Mouse (Mus musculus) lung, embryonic 15.5 days (tissue): Measurements from ENCODE around the gene Pias4. TPM values are rescaled to one million over a fixed set of nuclear protein-coding genes. Genes with fewer than 3 reads are reported as not detected.

Experiments
- ATAC-seq: fragments of 200-750 bp; cut with Nextera tagmentation; 2 replicates; pipeline ENCODE4 v1.8.0; 2017; ENCODE audit warnings: moderate number of reproducible peaks, borderline replicate concordance; ENCODE audit not compliant: low FRiP score, low TSS enrichment; ENCODE audit errors: extremely low read depth
- H3K27ac ChIP-seq: fragments of 300-500 bp; sonication (generic); 2 replicates; pipeline ENCODE4 v1.5.1; 2015; ENCODE audit warnings: moderate library complexity, mild to moderate bottlenecking, inconsistent platforms
- H3K27me3 ChIP-seq: fragments of 300-500 bp; sonication (generic); 2 replicates; pipeline ENCODE4 v1.6.1; 2015; ENCODE audit warnings: inconsistent platforms
- H3K36me3 ChIP-seq: fragments of 300-500 bp; sonication (generic); 2 replicates; pipeline ENCODE4 v1.6.1; 2015; ENCODE audit warnings: inconsistent platforms
- H3K4me1 ChIP-seq: fragments of 300-500 bp; sonication (generic); 2 replicates; pipeline ENCODE4 v1.6.1; 2015; ENCODE audit warnings: inconsistent platforms
- H3K4me2 ChIP-seq: fragments of 300-500 bp; sonication (generic); 2 replicates; pipeline ENCODE4 v1.6.1; 2015; ENCODE audit warnings: inconsistent platforms, mild to moderate bottlenecking, moderate library complexity
- H3K4me3 ChIP-seq: fragments of 300-500 bp; sonication (generic); 2 replicates; pipeline ENCODE4 v1.5.1; 2015; ENCODE audit warnings: mild to moderate bottlenecking, inconsistent platforms
- H3K9ac ChIP-seq: fragments of 300-500 bp; sonication (generic); 2 replicates; pipeline ENCODE4 v1.6.1; 2015; ENCODE audit warnings: inconsistent platforms
- H3K9me3 ChIP-seq: fragments of 300-500 bp; sonication (generic); 2 replicates; pipeline ENCODE4 v1.6.1; 2016; ENCODE audit warnings: inconsistent platforms
- WGBS: fragments of 180-500 bp; shearing (Covaris S2); methylation state at CpG from one replicate; pipeline ENCODE4 v1.1.7; 2015; 5-methylcytosine and 5-hydroxymethylcytosine counted together
- microRNA-seq: library from miRNA; unstranded; fragments of <30 nt; microRNA quantifications from one replicate; pipeline ENCODE4, GENCODE M21; 2016
- polyA plus RNA-seq: library from polyadenylated mRNA; unstranded; fragments of >200 nt; fragmentation: Nextera tagmentation; extraction: Ambion mirVana; gene quantifications from 2 replicates; pipeline ENCODE4 v1.2.1, GENCODE M21; 2015

Gene Pias4
- polyA plus RNA-seq, 1 experiment from 2014 or later, result 47.5 TPM

DNA sequence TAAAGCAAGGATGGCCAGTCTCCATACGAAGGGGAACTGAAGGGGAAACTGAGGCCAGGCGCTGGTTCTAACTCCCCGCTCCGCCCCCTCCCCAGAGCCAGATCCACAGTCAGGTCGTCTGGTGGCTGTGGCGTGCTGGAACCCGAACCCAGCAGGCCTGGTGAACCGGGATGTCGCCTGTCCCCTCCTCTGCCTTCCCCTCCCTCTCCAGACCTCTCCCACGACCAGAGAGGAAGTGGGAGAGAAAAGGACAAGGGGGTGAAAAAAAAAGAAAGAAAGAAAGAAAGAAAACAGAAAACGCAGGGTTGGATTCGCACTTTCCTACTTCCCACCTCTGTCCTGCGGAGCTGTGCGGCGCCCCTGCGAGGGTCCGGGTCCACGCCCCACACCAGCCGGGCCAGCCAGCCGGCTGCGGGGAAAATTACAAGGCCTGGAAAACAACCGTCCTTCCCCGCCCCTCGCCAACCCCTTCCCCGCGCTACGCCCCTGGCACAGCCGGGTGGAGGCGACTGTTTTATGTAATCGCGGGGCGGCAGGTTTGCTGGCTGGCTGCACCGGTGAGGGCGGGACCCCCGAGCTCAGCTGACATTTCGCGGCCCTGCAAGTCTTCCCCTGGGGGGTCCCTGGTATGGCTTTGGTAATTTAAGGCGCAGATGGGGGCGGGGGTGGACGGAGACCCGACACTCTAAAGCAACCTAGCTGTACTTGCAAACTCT is 32.6 kb downstream of the Pias4 start, which contains the start of gene Zbtb7a:
Gene Zbtb7a (plus strand): TSS at position 255 of the 716 bp plus-strand sequence.
- peak within 1 kb of the TSS; percentile 99 for H3K27ac ChIP-seq
- ATAC-seq, result no peak
- peak within 1 kb of the TSS; percentile 81 for H3K4me3 ChIP-seq
- H3K36me3 ChIP-seq, result no peaks in the 10 kb centered on the region
- no peaks in the 10 kb centered on the region for H3K9me3 ChIP-seq
- H3K4me2 ChIP-seq, result peak within 1 kb of the TSS; percentile 98
- H3K4me1 ChIP-seq, result peaks cover 39% of the 10 kb centered on the region
- peak within 1 kb of the TSS; percentile 94 for H3K9ac ChIP-seq
- peaks cover 18% of the 10 kb centered on the region; the same call in 1 of the 2 replicates for H3K27me3 ChIP-seq
- 2% methylated on average over 41 of the region's 41 CpGs for whole genome bisulfite sequencing

DNA sequence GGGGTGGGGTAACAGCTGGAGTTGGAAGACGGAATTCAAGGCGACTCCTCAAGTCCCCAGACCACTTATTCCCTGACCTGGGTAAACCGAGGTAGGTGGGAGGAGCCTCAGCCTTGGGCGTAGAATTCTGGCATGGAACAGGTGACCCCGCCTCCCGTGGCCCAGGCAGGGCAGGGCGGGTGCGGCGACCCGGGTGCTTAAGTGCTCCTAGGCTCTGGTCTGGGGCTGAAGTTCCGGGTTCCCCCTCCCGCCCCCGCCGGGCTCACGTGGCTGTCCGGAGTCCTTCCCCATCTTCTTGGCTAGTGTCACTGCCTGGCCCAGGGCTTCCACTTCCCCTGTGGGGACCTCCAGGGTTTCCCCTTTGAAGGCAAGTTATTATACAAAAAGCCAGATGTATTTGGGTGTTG is 33.5 kb downstream of the Pias4 start:
- H3K9ac ChIP-seq, result no peak overlapping the region
- 1% methylated on average over 16 of the region's 16 CpGs for WGBS

DNA sequence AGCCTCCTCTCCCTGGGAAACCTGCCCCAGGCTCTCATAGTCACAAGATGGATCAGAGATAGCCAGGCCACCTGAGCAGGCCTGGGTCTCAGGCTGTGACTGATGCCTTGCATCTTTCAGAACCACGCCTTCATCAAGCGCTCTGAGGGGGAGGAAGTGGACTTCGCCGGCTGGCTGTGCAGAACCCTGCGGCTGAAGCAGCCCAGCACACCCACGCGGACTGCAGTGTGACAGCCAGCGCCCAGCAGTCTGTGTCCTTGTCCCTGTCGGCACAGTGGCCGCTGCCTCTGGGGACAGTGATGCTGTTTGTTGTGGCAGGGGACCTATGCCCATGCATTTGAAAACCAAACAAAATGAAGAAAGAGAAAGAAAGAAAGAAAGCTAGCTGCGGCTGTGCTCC is 44.2 kb downstream of the Pias4 start:
- Histone ChIP-seq H3K4me3 (no peak overlapping the region), H3K27ac (no peak overlapping the region), H3K4me2 (no peak overlapping the region), H3K27me3 (no peaks in the 10 kb centered on the region), H3K9ac (no peak overlapping the region), H3K9me3 (no peaks in the 10 kb centered on the region), H3K4me1 (peaks cover 13% of the 10 kb centered on the region), H3K36me3 (peaks cover 56% of the 10 kb centered on the region)
- WGBS, result 80% methylated on average over 11 of the region's 11 CpGs
- ATAC-seq, result no peak

More for the DNA sequence above, 33.5 kb downstream of the Pias4 start:
- H3K36me3 ChIP-seq, result no peaks in the 10 kb centered on the region
- peak overlapping the region; percentile 81 for H3K4me3 ChIP-seq
- peaks cover 36% of the 10 kb centered on the region for H3K4me1 ChIP-seq
- ATAC-seq, result no peak
- peaks cover 18% of the 10 kb centered on the region; the same call in 1 of the 2 replicates for H3K27me3 ChIP-seq
- H3K27ac ChIP-seq, result no peak overlapping the region
- no peaks in the 10 kb centered on the region for H3K9me3 ChIP-seq
- peak overlapping the region; percentile 98 for H3K4me2 ChIP-seq

DNA sequence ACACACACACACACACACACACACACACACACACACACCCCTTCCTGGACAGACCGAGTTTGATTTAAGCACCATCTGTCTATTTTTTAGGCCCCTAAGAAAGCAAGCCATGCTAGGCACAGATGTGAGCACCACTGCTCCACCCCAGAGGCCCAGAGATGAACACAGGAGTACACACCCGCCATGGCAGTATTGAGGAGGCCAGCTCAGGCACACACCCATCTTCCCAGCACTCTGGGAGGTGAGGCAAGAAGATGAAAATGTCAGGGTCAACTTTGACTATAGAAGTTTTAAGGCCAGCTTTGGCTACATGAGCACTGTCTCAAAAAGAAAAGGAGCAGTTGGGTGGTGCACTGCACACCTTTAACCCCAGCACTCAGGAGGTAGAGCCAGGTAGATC is 44.8 kb downstream of the Pias4 start:
- no peak for ATAC-seq
- Histone ChIP-seq H3K4me1 (peaks cover 7% of the 10 kb centered on the region), H3K4me2 (no peak overlapping the region), H3K9ac (no peak overlapping the region), H3K27ac (no peak overlapping the region), H3K27me3 (no peaks in the 10 kb centered on the region), H3K36me3 (peaks cover 60% of the 10 kb centered on the region), H3K9me3 (no peaks in the 10 kb centered on the region), H3K4me3 (no peak overlapping the region)
- WGBS, result 79% methylated on average over 2 of the region's 2 CpGs

DNA sequence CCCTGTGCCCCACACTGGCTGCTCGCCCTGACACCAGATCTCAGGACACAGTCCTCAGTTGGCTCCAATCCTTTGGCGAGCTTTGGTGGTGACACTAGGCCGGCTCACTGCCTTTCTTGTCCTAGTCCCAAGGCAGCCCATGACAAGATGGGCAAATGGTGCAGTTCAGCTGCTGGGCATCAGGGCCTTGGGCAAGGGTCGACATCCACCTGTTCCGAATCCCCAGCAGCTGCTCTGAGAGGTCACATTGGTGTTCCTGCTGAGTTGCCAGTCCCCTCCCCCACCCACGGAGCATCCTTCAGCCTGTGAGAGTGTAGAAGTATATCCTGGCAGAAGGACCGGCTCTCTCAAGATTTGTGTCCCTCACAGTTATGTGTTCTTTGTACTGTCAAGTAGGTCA is 47.1 kb downstream of the Pias4 start:
- ATAC-seq, result no peak
- Histone ChIP-seq H3K4me2 (no peak overlapping the region), H3K4me3 (no peak overlapping the region), H3K36me3 (peaks cover 75% of the 10 kb centered on the region), H3K9ac (no peak overlapping the region), H3K27me3 (no peaks in the 10 kb centered on the region), H3K4me1 (no peaks in the 10 kb centered on the region), H3K27ac (no peak overlapping the region), H3K9me3 (no peaks in the 10 kb centered on the region)
- WGBS, result 77% methylated on average over 7 of the region's 7 CpGs

DNA sequence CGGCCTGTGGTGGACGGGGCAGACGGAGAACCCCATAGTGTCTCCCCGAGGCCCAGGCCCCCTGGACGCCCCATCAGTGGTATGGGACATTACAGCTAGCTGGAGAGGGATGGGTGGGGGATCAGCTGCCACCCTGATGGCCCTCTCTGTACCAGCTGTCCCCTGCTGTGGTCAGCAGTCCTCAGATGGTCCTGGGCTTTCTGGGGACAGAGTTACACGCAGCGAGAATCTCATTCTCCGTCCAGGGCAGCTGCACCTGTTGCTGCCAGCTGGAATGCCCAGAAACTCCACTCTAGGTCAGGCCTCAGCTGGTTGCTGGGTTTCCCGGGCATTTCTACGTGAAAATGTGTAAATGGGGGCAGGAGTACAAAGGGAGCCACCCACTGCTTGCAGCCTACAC is 48.1 kb downstream of the Pias4 start:
- 92% methylated on average over 10 of the region's 10 CpGs for WGBS
- ATAC-seq, result no peak
- Histone ChIP-seq H3K4me2 (no peak overlapping the region), H3K36me3 (peaks cover 85% of the 10 kb centered on the region), H3K9me3 (no peaks in the 10 kb centered on the region), H3K27me3 (no peaks in the 10 kb centered on the region), H3K4me3 (no peak overlapping the region), H3K4me1 (no peaks in the 10 kb centered on the region), H3K9ac (no peak overlapping the region), H3K27ac (no peak overlapping the region)

DNA sequence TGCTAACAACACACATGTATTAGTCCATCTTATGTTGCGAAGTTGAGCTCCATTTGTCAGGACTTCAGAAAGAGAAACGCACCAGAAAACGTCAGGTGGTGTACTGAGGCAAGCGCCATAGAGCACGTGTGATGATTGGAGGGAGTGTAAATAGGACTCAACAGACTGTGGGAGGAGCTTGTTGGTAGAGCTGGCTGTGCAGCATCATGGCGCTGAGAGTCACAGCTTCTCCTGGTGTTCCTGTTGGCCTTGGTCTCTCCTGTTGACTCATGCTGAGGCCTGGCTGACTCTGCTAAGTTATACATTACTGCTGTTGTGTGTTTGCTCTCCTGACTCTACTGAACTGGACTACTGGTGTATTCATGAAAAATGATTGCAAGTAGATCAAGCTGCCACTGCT is 54.8 kb downstream of the Pias4 start:
- no peak overlapping the region for H3K27ac ChIP-seq
- WGBS, result 90% methylated on average over 6 of the region's 6 CpGs
- H3K4me3 ChIP-seq, result no peak overlapping the region
- ATAC-seq, result no peak
- H3K9me3 ChIP-seq, result no peaks in the 10 kb centered on the region
- H3K4me2 ChIP-seq, result no peak overlapping the region
- no peak overlapping the region for H3K9ac ChIP-seq
- no peaks in the 10 kb centered on the region for H3K27me3 ChIP-seq
- peaks cover 86% of the 10 kb centered on the region for H3K36me3 ChIP-seq
- no peaks in the 10 kb centered on the region for H3K4me1 ChIP-seq

DNA sequence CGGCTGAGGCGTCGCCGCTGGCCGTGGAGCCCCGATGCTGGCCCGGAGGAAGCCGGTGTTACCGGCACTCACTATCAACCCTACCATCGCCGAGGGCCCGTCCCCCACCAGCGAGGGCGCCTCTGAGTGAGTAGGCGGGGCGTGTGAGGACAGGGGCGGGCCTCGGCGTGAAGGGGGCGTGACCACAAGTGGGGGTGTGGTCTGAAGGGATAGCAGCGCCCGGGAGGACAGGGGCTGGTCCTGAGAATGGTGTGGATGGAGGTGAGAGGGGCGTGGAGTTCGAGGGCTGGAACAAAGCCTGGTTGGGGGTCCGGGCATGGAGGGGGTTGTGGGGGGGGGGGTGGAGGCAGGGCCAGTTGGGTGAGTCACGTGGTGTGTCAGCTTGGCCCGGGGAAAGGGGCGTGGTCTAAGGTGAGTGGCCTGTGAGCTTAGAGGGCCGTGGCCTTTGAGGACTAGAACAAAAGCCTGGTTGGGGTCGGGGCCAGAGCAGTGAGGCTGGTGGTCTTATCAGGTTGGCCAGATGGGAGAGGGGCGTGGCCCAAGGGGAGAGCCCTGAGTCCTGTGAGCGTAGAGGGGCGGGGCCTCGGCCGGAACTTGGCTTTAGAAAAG is 61.5 kb downstream of the Pias4 start:
- H3K4me2 ChIP-seq, result peak overlapping the region; percentile 86
- WGBS, result under 1% methylated on average over 35 of the region's 35 CpGs
- H3K9ac ChIP-seq, result peak overlapping the region; percentile 100
- peak; percentile 87 for ATAC-seq
- H3K4me3 ChIP-seq, result peak overlapping the region; percentile 99
- H3K36me3 ChIP-seq, result peaks cover 32% of the 10 kb centered on the region
- peak overlapping the region; percentile 100 for H3K27ac ChIP-seq
- no peaks in the 10 kb centered on the region for H3K27me3 ChIP-seq
- H3K9me3 ChIP-seq, result no peaks in the 10 kb centered on the region
- peaks cover 18% of the 10 kb centered on the region for H3K4me1 ChIP-seq

DNA sequence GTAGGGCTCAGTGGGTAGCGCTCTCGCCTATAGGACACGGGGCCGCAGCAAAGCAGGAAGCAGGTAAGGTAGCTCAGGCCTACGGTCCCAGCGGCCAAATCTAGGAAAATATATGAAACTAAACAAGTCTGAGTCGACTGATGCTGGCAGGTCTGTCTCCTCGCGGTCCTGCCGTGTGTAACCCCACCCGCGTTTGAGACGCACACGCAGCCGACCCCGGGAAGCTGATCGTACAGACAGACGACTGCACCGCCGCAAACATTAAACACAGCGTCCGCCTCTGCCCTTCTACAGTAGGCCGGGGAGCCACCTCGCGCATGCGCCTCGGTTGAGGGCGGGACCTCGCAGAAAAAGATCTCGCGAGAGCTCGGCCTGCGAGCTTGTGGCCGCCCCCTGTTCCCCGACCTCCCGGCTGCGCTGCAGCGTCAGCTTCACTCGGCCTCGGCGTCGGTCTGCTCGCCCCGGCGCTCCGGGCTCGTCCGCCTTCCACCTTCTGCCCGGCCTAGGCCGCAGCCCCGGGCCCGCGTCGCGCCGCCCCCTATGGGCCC is 62.1 kb downstream of the Pias4 start, which contains the start of gene Map2k2:
Gene Map2k2 (plus strand): TSS at position 351 of the 548 bp plus-strand sequence.
- Histone ChIP-seq H3K27ac (peak within 1 kb of the TSS; percentile 100), H3K4me2 (peak within 1 kb of the TSS; percentile 86), H3K4me1 (peaks cover 18% of the 10 kb centered on the region), H3K27me3 (no peaks in the 10 kb centered on the region), H3K36me3 (peaks cover 26% of the 10 kb centered on the region), H3K9ac (peak within 1 kb of the TSS; percentile 100), H3K4me3 (peak within 1 kb of the TSS; percentile 99), H3K9me3 (no peaks in the 10 kb centered on the region)
- peak; percentile 95 for ATAC-seq
- WGBS, result under 1% methylated on average over 56 of the region's 56 CpGs

Small RNA genes within 50 kb of the gene (microRNA-seq; reads per million reads assigned to microRNA genes)
- not detected for gene Mir5615-1
- not detected for gene Mir5615-2

Other genes with a start within 250 kb of the Pias4 start
- 55.8 and 60.4 TPM in 2 replicates for gene Lmnb2, start 249.7 kb downstream of the Pias4 start, polyA plus RNA-seq
- 42.7 and 42.9 TPM in 2 replicates for gene Gadd45b, start 237.8 kb downstream of the Pias4 start, polyA plus RNA-seq
- 5.3 and 6.6 TPM in 2 replicates for gene Gng7, start 153.0 kb downstream of the Pias4 start, polyA plus RNA-seq
- gene Diras1, start 142.3 kb downstream of the Pias4 start, polyA plus RNA-seq, result 0.11 and 0.30 TPM in 2 replicates
- 17.2 and 20.5 TPM in 2 replicates for gene Slc39a3, start 130.5 kb downstream of the Pias4 start, polyA plus RNA-seq
- 192 TPM in 2 replicates for gene Sgta, start 107.7 kb downstream of the Pias4 start, polyA plus RNA-seq
- gene Thop1, start 97.9 kb downstream of the Pias4 start, polyA plus RNA-seq, result 51.7 and 54.3 TPM in 2 replicates
- gene Creb3l3, start 69.0 kb downstream of the Pias4 start, polyA plus RNA-seq, result 0.31 and 0.35 TPM in 2 replicates
- gene Map2k2, start 62.0 kb downstream of the Pias4 start, polyA plus RNA-seq, result 178 and 180 TPM in 2 replicates
- gene Zbtb7a, start 32.7 kb downstream of the Pias4 start, polyA plus RNA-seq, result 34.1 and 36.9 TPM in 2 replicates
- 567 and 596 TPM in 2 replicates for gene Eef2, start 8.7 kb upstream of the Pias4 start, polyA plus RNA-seq
- gene Dapk3, start 15.1 kb upstream of the Pias4 start, polyA plus RNA-seq, result 52.6 and 56.1 TPM in 2 replicates
- 0.16 TPM in 2 replicates for gene 4930442H23Rik, start 15.9 kb upstream of the Pias4 start, polyA plus RNA-seq
- 0.11 and 0.30 TPM in 2 replicates for gene Nmrk2, start 34.1 kb upstream of the Pias4 start, polyA plus RNA-seq
- gene Atcay, start 62.9 kb upstream of the Pias4 start, polyA plus RNA-seq, result 0.14 and 0.29 TPM in 2 replicates
- 5.3 and 5.4 TPM in 2 replicates for gene Zfr2, start 65.2 kb upstream of the Pias4 start, polyA plus RNA-seq
- gene Matk, start 85.0 kb upstream of the Pias4 start, polyA plus RNA-seq, result 2.7 and 3.9 TPM in 2 replicates
- 208 and 225 TPM in 2 replicates for gene Mrpl54, start 99.0 kb upstream of the Pias4 start, polyA plus RNA-seq
- 60.7 and 66.5 TPM in 2 replicates for gene Apba3, start 99.0 kb upstream of the Pias4 start, polyA plus RNA-seq
- 26.4 and 28.8 TPM in 2 replicates for gene Tjp3, start 123.7 kb upstream of the Pias4 start, polyA plus RNA-seq
- 45.4 and 47.0 TPM in 2 replicates for gene Pip5k1c, start 125.0 kb upstream of the Pias4 start, polyA plus RNA-seq
- gene Cactin, start 153.2 kb upstream of the Pias4 start, polyA plus RNA-seq, result 48.4 and 49.9 TPM in 2 replicates
- gene Tbxa2r, start 160.8 kb upstream of the Pias4 start, polyA plus RNA-seq, result 17.8 and 18.3 TPM in 2 replicates
- 0.07 and 0.10 TPM in 2 replicates for gene Gipc3, start 175.3 kb upstream of the Pias4 start, polyA plus RNA-seq
- 91.2 and 92.5 TPM in 2 replicates for gene Hmg20b, start 182.6 kb upstream of the Pias4 start, polyA plus RNA-seq
- gene Mfsd12, start 189.6 kb upstream of the Pias4 start, polyA plus RNA-seq, result 17.6 and 20.4 TPM in 2 replicates
- 2.0 and 3.0 TPM in 2 replicates for gene 4930404N11Rik, start 197.9 kb upstream of the Pias4 start, polyA plus RNA-seq
- gene Fzr1, start 210.6 kb upstream of the Pias4 start, polyA plus RNA-seq, result 110 and 115 TPM in 2 replicates
- gene Dohh, start 216.5 kb upstream of the Pias4 start, polyA plus RNA-seq, result 75.9 and 79.8 TPM in 2 replicates
- gene Gm48551, start 216.5 kb upstream of the Pias4 start, polyA plus RNA-seq, result 1.6 and 2.7 TPM in 2 replicates
- gene Gm48552, start 221.1 kb upstream of the Pias4 start, polyA plus RNA-seq, result 0.45 and 2.3 TPM in 2 replicates
- 4.4 TPM in 2 replicates for gene Smim24, start 225.1 kb upstream of the Pias4 start, polyA plus RNA-seq